Mouse (Mus musculus): ENCODE results near the gene Cyba.

Cyba gene

DNA sequence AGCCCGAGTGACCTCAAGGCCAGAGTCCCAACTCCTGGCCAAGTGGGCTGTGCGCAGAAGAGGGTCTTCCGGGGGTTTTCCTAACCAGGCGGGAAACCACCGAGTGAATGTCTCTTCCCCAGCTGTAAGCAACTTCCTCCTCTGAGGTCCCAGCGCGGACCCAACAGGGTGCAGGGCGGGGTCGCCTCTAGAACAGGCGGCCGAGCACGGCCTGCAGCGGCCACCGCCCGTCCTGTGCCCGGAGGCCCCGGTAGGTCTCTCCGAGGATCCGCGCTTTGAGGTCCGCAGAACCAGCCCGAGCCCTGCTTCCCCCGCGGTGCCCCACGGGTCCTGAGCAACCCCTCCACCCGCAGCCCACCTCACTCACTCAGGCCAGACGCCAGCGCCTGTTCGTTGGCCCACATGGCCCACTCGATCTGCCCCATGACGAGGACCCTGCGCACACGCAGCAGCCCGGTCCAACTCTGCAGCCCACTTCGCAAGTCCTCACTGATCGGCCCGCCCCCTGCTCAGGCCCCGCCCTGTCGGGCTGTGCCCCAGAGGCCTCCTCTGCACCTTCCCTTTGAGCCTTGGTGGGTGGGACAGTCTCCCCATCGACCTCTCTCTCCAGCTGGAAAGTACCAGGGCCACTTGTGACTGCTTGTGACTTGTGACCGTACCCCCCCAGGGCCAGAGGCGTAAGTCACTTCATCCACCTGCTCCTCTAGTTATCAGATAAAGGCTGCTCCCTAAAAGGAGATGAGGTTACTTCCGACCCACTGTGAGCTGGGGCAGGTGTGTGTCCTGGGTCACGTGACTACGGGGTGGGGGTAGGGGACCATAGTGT lies at the start of gene Cyba:
TSS of gene Cyba (minus strand) at position 488 of the 826 bp plus-strand sequence.
- DNase-seq (ENCODE audit: low read depth), result peak; percentile 82

- no peak for DNase-seq (ENCODE audit: low read depth)
Observed at GRCm38 (mm10) chr8:122482448-122482847, 49.7 kb upstream of the Cyba start.

GRCm38 (mm10) chr8:122475580-122476320 lies 43.0 kb upstream of the Cyba start, which contains the start of the genes Rnf166 and Ctu2:
TSS of gene Rnf166 (minus strand) at chr8:122476064.
TSS of gene Ctu2 (plus strand) at chr8:122476143.
- DNase-seq (ENCODE audit: low read depth), result peak; percentile 84

DNA sequence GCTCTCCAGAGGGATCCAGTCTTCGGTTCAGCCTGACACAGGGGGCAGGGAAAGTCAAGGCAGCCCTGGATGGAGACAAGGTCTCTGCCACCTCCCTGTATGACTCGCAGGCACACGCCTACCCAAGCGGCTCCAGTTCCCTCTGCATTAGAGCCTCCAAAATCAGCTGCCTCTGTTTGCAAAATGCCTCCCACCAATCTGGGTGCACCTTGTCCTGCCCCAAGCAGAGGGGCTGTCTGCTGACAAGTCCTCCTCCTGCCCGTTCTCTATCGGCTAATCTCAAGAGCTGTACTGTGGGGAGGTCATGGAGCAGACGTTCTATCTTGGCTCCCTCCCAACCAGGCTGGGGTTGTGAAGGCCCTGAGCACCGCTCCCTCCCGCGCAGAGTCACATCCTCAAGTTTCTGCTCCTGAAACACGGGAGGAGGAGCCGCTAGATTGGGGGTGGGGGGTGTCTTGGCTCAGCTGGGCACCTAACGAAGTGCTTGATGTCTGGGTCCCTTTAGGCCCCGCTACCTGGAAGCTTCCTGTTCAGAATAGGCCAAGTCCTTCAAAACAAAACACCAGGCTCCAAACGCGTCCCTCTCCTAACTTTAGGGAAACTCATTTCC lies 42.3 kb upstream of the Cyba start:
- DNase-seq (ENCODE audit: low read depth), result peak; percentile 64

DNA sequence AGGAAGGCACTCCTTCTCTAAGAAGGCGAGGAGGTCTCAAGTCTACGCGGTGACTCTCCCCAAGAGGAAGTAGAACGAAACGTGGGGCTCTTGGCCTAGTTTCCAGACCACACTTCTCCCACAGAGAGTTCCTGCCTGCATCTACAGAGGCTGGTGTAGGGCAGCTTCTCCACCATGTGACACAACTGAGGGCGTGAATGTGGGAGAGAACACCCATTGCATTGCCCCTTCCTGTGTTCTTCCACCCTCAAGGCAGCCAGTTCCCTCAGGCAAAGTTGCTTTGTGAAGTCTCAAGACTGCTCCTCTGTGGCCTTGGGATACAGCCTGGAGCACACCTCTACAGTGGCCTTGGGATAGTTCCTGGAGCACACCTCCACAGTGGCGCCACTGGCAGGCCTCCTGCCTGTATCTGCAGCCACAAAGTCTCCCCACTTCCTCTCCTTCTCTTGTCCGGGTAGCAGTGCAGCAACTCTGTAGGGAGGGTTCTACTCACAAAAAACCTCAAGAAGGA lies 41.2 kb upstream of the Cyba start:
- peak; percentile 95 for DNase-seq (ENCODE audit: low read depth)

- DNase-seq (ENCODE audit: low read depth), result no peak
Observed at GRCm38 (mm10) chr8:122470691-122471090, 38.0 kb upstream of the Cyba start.

DNA sequence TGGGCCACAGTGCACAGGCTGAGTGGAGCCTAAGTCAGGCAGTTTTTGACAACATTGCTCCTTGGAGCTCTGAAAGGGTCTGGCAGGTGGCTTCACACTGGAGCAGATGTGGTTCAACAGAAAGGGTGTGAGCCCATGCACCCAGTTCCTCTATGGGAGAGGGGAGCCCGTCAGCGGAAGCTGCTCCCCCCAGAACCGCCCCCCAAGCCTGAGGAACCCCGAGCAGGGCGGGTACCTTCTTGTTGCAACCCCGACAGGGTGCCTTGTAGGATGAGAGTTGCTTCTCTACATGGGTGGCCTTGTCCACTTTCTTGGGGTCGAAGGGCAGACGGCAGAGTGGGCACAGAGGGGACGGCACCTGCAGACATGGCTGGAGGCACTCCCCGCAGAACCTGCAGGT lies 37.2 kb upstream of the Cyba start:
- no peak for DNase-seq (ENCODE audit: low read depth)

DNA sequence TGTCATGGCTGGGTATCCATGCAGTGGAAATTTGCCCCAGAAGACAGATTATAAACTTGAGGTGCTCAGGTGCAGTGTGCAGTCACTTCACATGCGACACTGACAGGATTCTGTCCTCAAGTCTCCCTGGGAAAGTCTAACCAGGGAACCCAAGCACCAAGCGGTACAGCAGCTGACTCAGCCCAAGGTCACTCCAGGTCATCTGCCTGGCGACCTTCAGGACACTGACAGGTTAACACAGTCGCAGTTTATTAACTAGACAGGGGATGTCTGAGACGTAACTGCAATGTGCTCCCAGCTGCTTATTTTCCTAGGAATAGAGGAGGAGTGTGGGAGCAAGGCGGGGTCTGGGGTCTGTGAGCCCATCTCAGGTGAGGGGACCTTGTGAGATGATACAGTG lies 36.7 kb upstream of the Cyba start:
- DNase-seq (ENCODE audit: low read depth), result no peak

DNA sequence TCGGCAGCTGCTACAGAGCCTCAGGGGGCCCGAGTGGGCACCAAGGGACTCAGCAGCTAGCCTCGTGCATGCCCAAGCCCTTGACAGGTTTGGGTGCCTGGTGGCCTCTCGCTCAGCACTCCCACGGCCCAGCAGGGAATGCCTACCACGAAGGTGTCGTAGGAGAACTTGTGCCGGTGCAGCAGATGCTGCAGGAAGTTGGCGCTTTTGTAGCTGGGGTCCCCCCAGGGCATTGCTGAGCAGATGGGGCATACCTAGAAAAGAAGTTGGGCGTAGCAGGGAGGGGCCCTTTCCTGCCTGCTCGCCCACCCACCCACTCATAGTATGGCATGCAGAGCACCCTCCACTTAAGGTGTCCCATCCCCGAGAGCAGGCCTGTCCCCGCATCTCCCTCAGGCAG lies 35.1 kb upstream of the Cyba start:
- no peak for DNase-seq (ENCODE audit: low read depth)

DNA sequence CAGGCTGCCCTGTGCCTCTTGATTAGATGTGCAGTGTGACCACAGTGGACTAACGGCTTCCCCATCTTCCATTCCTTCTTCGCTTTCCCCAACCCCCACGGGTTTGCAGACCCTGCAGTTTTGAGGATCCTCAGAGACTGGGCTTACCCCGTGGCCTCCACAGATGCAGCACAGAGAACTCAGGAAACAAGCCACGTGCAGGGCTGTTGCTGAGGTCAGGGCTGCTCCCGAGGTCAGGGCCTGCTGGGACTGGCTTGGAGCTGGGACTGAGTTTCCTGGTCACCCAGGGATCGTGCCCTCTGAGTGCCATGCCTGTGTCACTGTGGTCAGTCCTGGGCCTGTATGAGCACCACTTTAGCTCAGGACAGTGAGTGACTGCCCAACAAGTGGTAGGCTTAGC lies 32.3 kb upstream of the Cyba start:
- DNase-seq (ENCODE audit: low read depth), result no peak

DNA sequence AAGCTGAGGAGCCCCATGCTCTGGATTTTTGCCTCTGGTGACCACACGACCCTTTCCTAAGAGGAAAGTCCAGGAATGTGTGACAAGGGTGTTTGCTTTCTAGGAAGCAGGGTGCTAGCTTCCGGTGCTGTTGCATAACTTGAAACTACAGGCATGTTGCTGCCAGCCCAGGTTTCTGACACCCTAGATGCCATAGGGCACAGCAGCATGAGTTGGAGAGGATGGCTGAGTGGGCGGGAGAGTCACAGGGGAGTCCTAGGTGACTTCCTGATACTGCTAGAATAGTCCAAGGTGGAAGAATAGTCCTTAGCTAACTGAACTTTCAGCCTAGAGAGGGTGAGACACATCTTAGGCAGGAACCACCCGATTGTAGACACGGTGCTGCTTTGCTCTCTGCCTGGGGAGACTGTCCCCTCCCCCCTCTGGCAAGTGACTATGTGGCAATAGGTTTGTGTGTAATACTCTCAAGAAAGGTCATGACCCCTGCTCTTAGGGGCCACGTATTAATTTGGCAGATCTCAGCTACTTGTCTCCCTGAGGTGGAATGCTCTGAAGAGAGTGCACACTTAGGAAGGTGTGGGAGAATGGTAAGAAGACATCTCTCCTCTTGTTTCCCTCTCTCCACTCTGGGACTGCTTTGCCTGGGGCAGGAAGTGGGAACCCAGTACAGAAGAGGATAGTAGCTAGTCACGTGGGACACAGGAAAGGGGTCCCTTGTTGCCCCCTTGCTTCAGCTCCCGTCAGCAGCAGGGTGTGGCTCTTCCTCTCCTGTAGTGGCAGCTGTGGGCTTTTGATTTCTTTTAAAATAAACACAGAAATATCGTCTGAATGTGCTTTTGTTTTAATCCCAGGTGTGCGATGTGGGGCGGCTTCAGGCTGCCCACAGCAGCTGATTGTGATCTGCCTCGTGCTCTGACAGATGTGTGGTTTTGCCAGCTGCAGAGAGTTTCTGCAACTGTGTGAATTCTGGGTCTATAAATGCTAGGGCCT lies 31.2 kb upstream of the Cyba start:
- peak; percentile 62 for DNase-seq (ENCODE audit: low read depth)

DNA sequence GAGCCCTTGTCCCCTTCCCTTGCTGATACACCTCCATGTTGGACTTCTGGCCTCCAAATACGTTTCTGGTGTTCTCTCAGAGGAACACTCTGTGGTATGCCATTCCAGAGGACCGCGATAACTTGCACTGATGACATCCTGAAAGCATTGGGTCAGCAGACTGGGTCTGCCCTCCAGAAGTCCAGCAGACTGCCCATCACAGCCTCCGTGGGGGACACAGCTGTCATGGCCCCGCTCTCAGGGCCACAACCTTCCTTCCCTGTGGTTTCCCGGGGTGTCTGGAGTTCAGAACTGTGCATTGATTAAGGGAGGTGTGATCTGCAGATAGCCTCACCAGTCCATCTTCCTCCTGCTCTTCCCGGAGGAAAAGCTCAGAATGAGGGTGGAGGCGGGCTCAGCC lies 29.8 kb upstream of the Cyba start:
- no peak for DNase-seq (ENCODE audit: low read depth)

DNA sequence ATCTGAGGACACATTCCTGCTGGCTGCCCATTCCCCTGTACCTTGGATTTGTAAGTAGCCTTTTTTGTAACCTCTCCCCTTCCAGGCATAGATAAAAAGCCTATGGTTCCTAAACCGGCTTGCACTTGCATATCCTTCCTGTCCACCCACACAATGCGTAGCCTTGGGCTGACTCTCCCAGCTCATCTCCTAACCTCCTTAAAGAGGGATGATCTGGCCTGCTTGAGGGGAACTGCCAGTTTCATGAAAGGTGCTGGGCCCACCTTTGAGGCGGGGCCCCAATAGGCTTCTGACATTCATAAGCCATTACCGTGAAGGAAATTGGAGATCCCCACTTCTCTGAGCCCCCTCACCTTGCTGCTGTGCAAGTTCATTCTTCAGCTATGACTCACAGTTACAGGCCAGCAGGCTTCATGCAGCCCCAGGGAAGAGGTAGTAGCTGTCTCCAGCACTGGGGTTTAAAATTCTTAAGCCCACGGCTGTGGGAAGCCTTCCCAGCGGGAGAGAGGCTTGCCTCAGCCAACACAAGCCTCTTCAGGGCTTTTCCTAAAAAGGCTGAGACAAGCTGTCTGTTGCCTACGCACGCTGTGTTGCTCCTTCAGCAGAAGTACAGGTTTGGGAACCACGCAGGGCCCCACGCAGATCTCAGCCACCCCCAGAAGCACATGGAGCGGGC lies 28.9 kb upstream of the Cyba start:
- peak; percentile 24 for DNase-seq (ENCODE audit: low read depth)

GRCm38 (mm10) chr8:122460524-122461472 lies 28.1 kb upstream of the Cyba start, which contains the start of gene Snai3:
TSS of gene Snai3 (minus strand) at chr8:122460733.
- DNase-seq (ENCODE audit: low read depth), result peak; percentile 57

- DNase-seq (ENCODE audit: low read depth), result no peak
Observed at GRCm38 (mm10) chr8:122459990-122460389, 27.3 kb upstream of the Cyba start.

GRCm38 (mm10) chr8:122459218-122459900 lies 26.6 kb upstream of the Cyba start:
- no peak for DNase-seq (ENCODE audit: low read depth)

DNA sequence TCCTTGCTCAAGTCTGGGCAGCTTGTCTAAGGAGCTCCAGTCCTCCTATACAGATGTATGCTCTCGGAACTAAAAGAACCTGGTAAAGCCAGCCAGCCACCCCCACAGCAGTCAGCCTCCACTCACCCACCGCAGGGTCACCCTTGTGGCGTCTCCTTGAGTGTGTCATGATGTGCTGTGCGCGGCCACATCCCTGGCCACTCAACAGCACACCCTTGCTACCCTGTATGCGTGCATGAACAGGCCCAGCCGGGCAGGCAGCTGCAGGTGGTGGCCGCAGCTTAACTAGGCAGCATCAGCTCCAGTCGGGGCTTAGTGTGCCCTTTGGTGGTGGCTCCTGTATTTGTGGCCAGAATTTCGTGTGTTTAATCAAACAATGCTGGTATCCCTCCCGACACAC lies 24.4 kb upstream of the Cyba start:
- no peak for DNase-seq (ENCODE audit: low read depth)

DNA sequence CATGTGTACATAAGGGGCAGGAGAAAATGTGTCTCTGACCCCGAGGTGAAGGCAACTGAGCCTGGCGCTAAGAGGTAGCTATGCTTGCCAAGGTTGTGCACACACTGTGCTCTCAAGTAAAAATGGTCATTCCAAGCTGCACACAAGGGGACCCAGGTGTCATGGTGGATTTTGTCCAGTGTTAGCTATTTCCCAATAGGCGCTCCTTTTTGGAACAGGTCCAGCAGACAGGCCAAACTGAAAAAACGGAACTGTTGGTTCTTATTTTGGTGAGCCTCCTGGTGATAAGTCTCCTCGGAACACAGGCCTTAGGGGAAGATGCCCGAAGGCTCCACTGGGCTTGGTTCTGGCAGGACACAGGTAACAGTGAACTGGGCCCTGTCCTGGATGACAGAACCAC lies 21.7 kb upstream of the Cyba start:
- DNase-seq (ENCODE audit: low read depth), result peak; percentile 49

DNA sequence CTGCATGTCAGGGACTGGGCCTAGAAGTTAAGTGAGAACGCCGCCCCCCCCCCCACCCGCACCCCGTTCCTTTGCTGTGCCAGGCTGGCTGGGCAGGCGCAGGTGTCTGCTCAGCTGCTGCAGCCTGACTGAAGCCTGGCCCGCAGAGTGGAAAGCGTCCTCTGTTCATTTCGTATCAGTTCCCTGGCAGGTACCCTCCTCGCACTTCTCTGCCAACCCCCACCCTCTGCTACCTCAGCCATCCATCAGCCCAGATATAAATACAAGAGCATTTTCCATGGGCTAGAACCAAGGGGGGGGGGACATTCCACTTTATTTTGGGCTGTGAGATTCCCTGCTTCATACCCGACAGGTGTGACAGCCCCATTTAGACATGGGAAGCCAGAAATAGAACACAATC lies 19.4 kb upstream of the Cyba start:
- DNase-seq (ENCODE audit: low read depth), result no peak
